Mouse (Mus musculus) thymus, adult 2 months (tissue): Measurements from ENCODE around the gene Fam131c.

Source experiments
- CTCF ChIP-seq: fragments of 200-500 bp; IDR thresholded peaks from 2 replicates; pipeline ENCODE4 v1.5.1; 2012; ENCODE audit warnings: mild to moderate bottlenecking, control low read depth, low read length, moderate library complexity, borderline replicate concordance; ENCODE audit not compliant: control insufficient read depth, poor library complexity, insufficient read depth; ENCODE audit errors: extremely low read depth
- POLR2A ChIP-seq: fragments of 200-500 bp; IDR thresholded peaks from 2 replicates; pipeline ENCODE4 v1.6.1; 2012; ENCODE audit warnings: mild to moderate bottlenecking, low read length, control low read depth, moderate library complexity; ENCODE audit not compliant: control insufficient read depth, poor library complexity, insufficient read depth; ENCODE audit errors: extremely low read depth

DNA sequence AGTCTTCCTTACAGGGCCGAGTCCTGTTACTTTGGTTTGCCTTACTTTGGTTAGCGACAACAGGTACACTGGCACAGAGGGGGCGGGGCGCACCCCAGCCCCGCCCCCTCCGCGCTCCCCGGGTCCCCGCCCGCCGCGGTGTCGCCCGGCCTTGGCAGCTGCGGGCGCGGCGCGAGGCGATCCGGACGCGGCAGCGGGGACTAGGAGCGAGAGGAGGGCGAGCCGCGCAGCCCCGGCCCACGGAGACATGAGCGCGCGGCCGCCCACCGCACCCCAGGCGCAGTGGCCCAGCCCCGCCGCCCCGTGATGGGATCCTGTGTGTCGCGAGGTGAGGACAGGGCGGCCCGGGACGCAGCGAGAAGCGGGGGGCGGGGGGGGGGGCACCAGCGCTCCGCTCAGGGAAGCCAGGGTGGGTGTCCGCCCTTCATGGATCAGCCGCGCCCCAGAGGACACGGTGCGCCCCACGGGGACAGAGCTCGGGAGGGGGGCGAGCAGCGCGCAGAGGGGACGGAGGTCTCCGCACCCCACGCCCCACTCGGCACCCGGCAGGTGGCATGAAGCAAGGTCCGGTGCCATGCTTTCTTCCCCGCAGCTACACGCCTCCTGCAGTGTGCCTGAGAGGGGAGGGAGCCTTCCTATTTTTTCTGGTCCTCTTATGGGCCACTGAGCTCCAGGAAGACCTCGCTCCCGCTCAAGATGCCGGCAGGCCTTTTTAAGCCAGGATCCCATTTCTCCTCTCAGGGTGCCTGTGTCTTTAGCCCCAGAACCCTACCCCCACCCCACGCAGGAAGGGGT, at the start of gene Fam131c:
- TF ChIP-seq POLR2A = no peak
- TF ChIP-seq CTCF = no peak
